Comparison of ENCODE assay signal across 19 mouse cellular contexts in genomic region chr10:42522912-42523311, GRCm38 (mm10). TPM values are rescaled to one million over a fixed set of nuclear protein-coding genes. Genes with fewer than 3 reads are reported as not detected.
DNase-seq lines count a peak whose midpoint lies in the region; ATAC-seq and TF ChIP-seq lines count a peak whose summit lies in the region.
"Had no signal": no experiment of that assay in that cellular context is flagged by ENCODE, and none has a peak within 500 bp of the region (broad histone marks: within the 10 kb centered on the region; RNA-seq: fewer than 3 reads in every experiment).

No protein-coding gene starts in this region.

- WGBS in kidney, adult 2 months: 14% methylated on average over 2 of the region's 2 CpGs
- 77% methylated on average over 2 of the region's 2 CpGs for WGBS in liver, embryonic 13.5 days (ENCODE audit: insufficient replicate concordance)
- WGBS in liver, embryonic 11.5 days: 76% methylated on average over 2 of the region's 2 CpGs
- 42% methylated on average over 2 of the region's 2 CpGs for WGBS in embryonic facial prominence, embryonic 14.5 days
- 35% methylated on average over 2 of the region's 2 CpGs for WGBS in stomach, embryonic 14.5 days

- H3K9ac ChIP-seq in liver, embryonic 13.5 days: no peak overlapping the region
- H3K9ac ChIP-seq in liver, embryonic 11.5 days (ENCODE audit: low read depth, low read length): no peak overlapping the region
- H3K9ac ChIP-seq in embryonic facial prominence, embryonic 14.5 days (ENCODE audit: low read depth, low read length): no peak overlapping the region
- no peak overlapping the region for H3K9ac ChIP-seq in stomach, embryonic 14.5 days (replicated peaks; ENCODE audit: low read depth, low read length)
- H3K9ac ChIP-seq: heart, embryonic 13.5 days; hindbrain, embryonic 15.5 days; limb, embryonic 12.5 days; neural tube, embryonic 15.5 days had no signal

- no peak; the same call in 1 of the 2 replicates for TF ChIP-seq CTCF in kidney, adult 2 months (conservative IDR thresholded peaks at IDR 0.05; ENCODE audit: insufficient read depth, insufficient read length, low read depth, low read length)

- no peak overlapping the region for H3K4me2 ChIP-seq in liver, embryonic 13.5 days
- no peak overlapping the region for H3K4me2 ChIP-seq in liver, embryonic 11.5 days
- H3K4me2 ChIP-seq in embryonic facial prominence, embryonic 14.5 days (ENCODE audit: low read depth, low read length): no peak overlapping the region
- H3K4me2 ChIP-seq in stomach, embryonic 14.5 days (replicated peaks; ENCODE audit: low read depth, low read length): no peak overlapping the region
- H3K4me2 ChIP-seq: heart, embryonic 13.5 days; hindbrain, embryonic 15.5 days; limb, embryonic 12.5 days; neural tube, embryonic 15.5 days had no signal

- H3K36me3 ChIP-seq in kidney, adult 2 months (ENCODE audit: control insufficient read depth, insufficient read depth, low read length): no peaks in the 10 kb centered on the region
- peaks cover 34% of the 10 kb centered on the region for H3K36me3 ChIP-seq in liver, embryonic 13.5 days
- H3K36me3 ChIP-seq in liver, embryonic 11.5 days (ENCODE audit: control insufficient read depth, insufficient read depth, low read length): peaks cover 3% of the 10 kb centered on the region; the same call in 1 of the 2 replicates
- peaks cover 24% of the 10 kb centered on the region for H3K36me3 ChIP-seq in embryonic facial prominence, embryonic 14.5 days (ENCODE audit: control insufficient read depth, insufficient read depth, low read length)
- H3K36me3 ChIP-seq in stomach, embryonic 14.5 days (ENCODE audit: control insufficient read depth, insufficient read depth, low read length): peaks cover 24% of the 10 kb centered on the region

- no peak for ATAC-seq in liver, embryonic 13.5 days (ENCODE audit: low read depth)
- ATAC-seq in liver, embryonic 11.5 days (replicated peaks; ENCODE audit: low FRiP score): no peak
- peak; percentile 79 for ATAC-seq in embryonic facial prominence, embryonic 14.5 days (ENCODE audit: low read depth)
- peak; percentile 74; the same call in 1 of the 2 replicates for ATAC-seq in stomach, embryonic 14.5 days (ENCODE audit: insufficient number of reproducible peaks, insufficient read depth, low FRiP score, low read depth)

- TF ChIP-seq POLR2A in kidney, adult 2 months (IDR thresholded peaks at IDR 0.05; ENCODE audit: low read depth, low read length): no peak

- H3K4me1 ChIP-seq in kidney, adult 2 months (ENCODE audit: control insufficient read depth, insufficient read depth, low read length): peaks cover 14% of the 10 kb centered on the region
- H3K4me1 ChIP-seq in liver, embryonic 13.5 days (replicated peaks): peaks cover 94% of the 10 kb centered on the region
- H3K4me1 ChIP-seq in liver, embryonic 11.5 days (replicated peaks; ENCODE audit: control insufficient read depth, insufficient read depth, low read length): peaks cover 48% of the 10 kb centered on the region
- H3K4me1 ChIP-seq in embryonic facial prominence, embryonic 14.5 days (ENCODE audit: control insufficient read depth, insufficient read depth, low read length): peaks cover 22% of the 10 kb centered on the region
- no peaks in the 10 kb centered on the region for H3K4me1 ChIP-seq in stomach, embryonic 14.5 days (ENCODE audit: control insufficient read depth, insufficient read depth, low read length)
- H3K4me1 ChIP-seq: hindbrain, embryonic 15.5 days had no signal

- no peaks in the 10 kb centered on the region for H3K27me3 ChIP-seq in kidney, adult 2 months (replicated peaks; ENCODE audit: control insufficient read depth, insufficient read depth, low read length)
- H3K27me3 ChIP-seq in liver, embryonic 13.5 days: no peaks in the 10 kb centered on the region
- H3K27me3 ChIP-seq in liver, embryonic 11.5 days (replicated peaks; ENCODE audit: control insufficient read depth, insufficient read depth, low read length): no peaks in the 10 kb centered on the region
- no peaks in the 10 kb centered on the region for H3K27me3 ChIP-seq in embryonic facial prominence, embryonic 14.5 days (replicated peaks; ENCODE audit: control insufficient read depth, insufficient read depth, low read length)
- no peaks in the 10 kb centered on the region for H3K27me3 ChIP-seq in stomach, embryonic 14.5 days (ENCODE audit: control insufficient read depth, insufficient read depth, low read length)
- H3K27me3 ChIP-seq: heart, embryonic 13.5 days; hindbrain, embryonic 15.5 days; limb, embryonic 12.5 days; neural tube, embryonic 15.5 days had no signal

- H3K4me3 ChIP-seq in kidney, adult 2 months (ENCODE audit: insufficient read depth, low read depth, low read length): no peak overlapping the region
- no peak overlapping the region for H3K4me3 ChIP-seq in liver, embryonic 13.5 days (replicated peaks)
- H3K4me3 ChIP-seq in liver, embryonic 11.5 days (ENCODE audit: low read depth, low read length): no peak overlapping the region
- no peak overlapping the region for H3K4me3 ChIP-seq in embryonic facial prominence, embryonic 14.5 days (ENCODE audit: low read depth, low read length)
- no peak overlapping the region for H3K4me3 ChIP-seq in stomach, embryonic 14.5 days (ENCODE audit: low read depth, low read length)
- H3K4me3 ChIP-seq: heart, embryonic 13.5 days; hindbrain, embryonic 15.5 days; limb, embryonic 12.5 days; myocyte; neural tube, embryonic 15.5 days had no signal

- no peak overlapping the region for H3K27ac ChIP-seq in kidney, adult 2 months (ENCODE audit: insufficient read depth, low read depth, low read length)
- peak overlapping the region; percentile 25; the same call in 1 of the 2 replicates for H3K27ac ChIP-seq in liver, embryonic 13.5 days
- H3K27ac ChIP-seq in liver, embryonic 11.5 days (ENCODE audit: low read depth, low read length): no peak overlapping the region
- peak overlapping the region; percentile 44; the same call in 1 of the 2 replicates for H3K27ac ChIP-seq in embryonic facial prominence, embryonic 14.5 days (replicated peaks; ENCODE audit: low read depth, low read length)
- H3K27ac ChIP-seq in stomach, embryonic 14.5 days (ENCODE audit: low read length): no peak overlapping the region
- H3K27ac ChIP-seq: heart, embryonic 13.5 days; hindbrain, embryonic 15.5 days; neural tube, embryonic 15.5 days had no signal

- H3K9me3 ChIP-seq in liver, embryonic 13.5 days (replicated peaks): no peaks in the 10 kb centered on the region
- H3K9me3 ChIP-seq in liver, embryonic 11.5 days (ENCODE audit: control insufficient read depth, low read length): no peaks in the 10 kb centered on the region
- no peaks in the 10 kb centered on the region for H3K9me3 ChIP-seq in embryonic facial prominence, embryonic 14.5 days (ENCODE audit: control insufficient read depth, low read length)
- H3K9me3 ChIP-seq in stomach, embryonic 14.5 days (ENCODE audit: control insufficient read depth, low read depth, low read length): no peaks in the 10 kb centered on the region
- H3K9me3 ChIP-seq: heart, embryonic 13.5 days; hindbrain, embryonic 15.5 days; limb, embryonic 12.5 days; neural tube, embryonic 15.5 days had no signal

- peak; percentile 16 for DNase-seq in kidney, adult 2 months
- DNase-seq in kidney, adult 8-10 months: no peak
- no peak for DNase-seq in liver, embryonic 13.5 days
- no peak for DNase-seq in liver, embryonic 11.5 days (ENCODE audit: low spot score)
- DNase-seq in embryonic facial prominence, embryonic 14.5 days (ENCODE audit: low spot score): no peak
- no peak for DNase-seq in cerebellum, adult 9-10 months
- DNase-seq: adrenal gland, adult 8-10 months; B cell, adult 2 months; cerebellum, adult 11 months; cerebellum, postnatal 36 days; heart, postnatal 36 days; layer of hippocampus, adult 9-11 months; thymus, adult 2 months had no signal

RNA-seq across cellular contexts. Expression of gene Snx3, which starts 21.1 kb away (rescaled TPM):
- polyA plus RNA-seq in kidney, adult 2 months (2012; rRNA removed): 348 and 430 TPM in 2 replicates
- 294 and 318 TPM in 2 replicates for polyA plus RNA-seq in liver, embryonic 13.5 days (2015; fragmentation: Nextera tagmentation; extraction: Ambion mirVana)
- polyA plus RNA-seq in liver, embryonic 11.5 days (2014; fragmentation: Nextera tagmentation; extraction: Ambion mirVana): 355 and 358 TPM in 2 replicates
- 326 TPM in 2 replicates for polyA plus RNA-seq in embryonic facial prominence, embryonic 14.5 days (2014; fragmentation: Nextera tagmentation; extraction: Ambion mirVana)
- polyA plus RNA-seq in stomach, embryonic 14.5 days (2014; fragmentation: Nextera tagmentation; extraction: Ambion mirVana): 301 and 311 TPM in 2 replicates

RNA-seq across cellular contexts. Expression of gene Afg1l, which starts 44.5 kb away (rescaled TPM):
- 14.9 and 21.7 TPM in 2 replicates for polyA plus RNA-seq in kidney, adult 2 months (2012; rRNA removed)
- polyA plus RNA-seq in liver, embryonic 13.5 days (2015; fragmentation: Nextera tagmentation; extraction: Ambion mirVana): 2.4 and 2.7 TPM in 2 replicates
- polyA plus RNA-seq in liver, embryonic 11.5 days (2014; fragmentation: Nextera tagmentation; extraction: Ambion mirVana): 5.0 TPM in 2 replicates
- polyA plus RNA-seq in embryonic facial prominence, embryonic 14.5 days (2014; fragmentation: Nextera tagmentation; extraction: Ambion mirVana): 6.7 and 6.8 TPM in 2 replicates
- 7.4 and 7.5 TPM in 2 replicates for polyA plus RNA-seq in stomach, embryonic 14.5 days (2014; fragmentation: Nextera tagmentation; extraction: Ambion mirVana)

Comparison
In these comparisons a context has a peak if more than half of its experiments do, and no peak if none do; other contexts are left out.
1. H3K27ac ChIP-seq: peak in liver, embryonic 13.5 days (single experiment) and embryonic facial prominence, embryonic 14.5 days (single experiment); none in kidney, adult 2 months (single experiment), liver, embryonic 11.5 days (single experiment) and stomach, embryonic 14.5 days (single experiment).
2. ATAC-seq: peak in embryonic facial prominence, embryonic 14.5 days (single experiment) and stomach, embryonic 14.5 days (single experiment); none in liver, embryonic 13.5 days (single experiment) and liver, embryonic 11.5 days (single experiment).